Mouse (Mus musculus) myocyte (in vitro differentiated cells): ENCODE measurements at regions not wholly inside any gene's neighbourhood (a gene's known extent, or its start where the extent isn't known, plus 50 kb on each side); places are given as distances from the start of the nearest gene placed in this dataset.

ENCODE experiments used
- E2F4 ChIP-seq: IDR thresholded peaks from one replicate; pipeline ENCODE4 v1.6.1; 2011; ENCODE audit warnings: mild to moderate bottlenecking, control low read depth, moderate library complexity; ENCODE audit not compliant: insufficient read depth
- POLR2A ChIP-seq: IDR thresholded peaks from one replicate; pipeline ENCODE4 v1.6.1; 2011; ENCODE audit warnings: low read depth, mild to moderate bottlenecking, control low read depth, moderate library complexity; ENCODE audit not compliant: insufficient read length
- REST ChIP-seq: IDR thresholded peaks from one replicate; pipeline ENCODE4 v1.6.1; 2011; ENCODE audit warnings: mild to moderate bottlenecking, control low read depth, moderate library complexity; ENCODE audit not compliant: insufficient read depth, insufficient read length

DNA sequence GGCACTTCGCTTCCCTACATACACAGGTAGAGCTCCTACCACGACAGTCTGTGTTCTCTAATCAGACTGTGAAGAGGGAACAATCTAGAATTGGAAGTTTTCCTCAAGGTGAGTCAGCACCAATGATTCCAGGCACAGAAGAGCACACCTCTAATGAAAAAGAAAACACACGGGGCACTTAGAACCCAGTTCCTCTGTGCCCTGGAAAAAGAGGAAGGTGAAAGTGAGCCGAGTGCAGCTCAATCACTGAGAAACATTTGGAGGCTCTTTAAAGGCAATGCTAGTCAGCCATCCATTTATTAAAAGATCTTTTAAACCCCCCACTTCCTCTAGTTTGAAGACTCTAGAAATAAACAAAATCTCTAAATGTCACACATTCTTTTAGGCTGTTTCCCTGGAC is 108.4 kb upstream of the Adgrl2 start:
- no peak for TF ChIP-seq REST
- TF ChIP-seq E2F4 = no peak
- TF ChIP-seq POLR2A = no peak
